Mouse (Mus musculus): ENCODE data around the gene Olfr985. TPM values are rescaled to one million over a fixed set of nuclear protein-coding genes. Genes with fewer than 3 reads are reported as not detected.

Olfr985 gene
- polyA plus RNA-seq (2016; fragmentation: Nextera tagmentation; extraction: Ambion mirVana): not detected in 2 replicates

DNA sequence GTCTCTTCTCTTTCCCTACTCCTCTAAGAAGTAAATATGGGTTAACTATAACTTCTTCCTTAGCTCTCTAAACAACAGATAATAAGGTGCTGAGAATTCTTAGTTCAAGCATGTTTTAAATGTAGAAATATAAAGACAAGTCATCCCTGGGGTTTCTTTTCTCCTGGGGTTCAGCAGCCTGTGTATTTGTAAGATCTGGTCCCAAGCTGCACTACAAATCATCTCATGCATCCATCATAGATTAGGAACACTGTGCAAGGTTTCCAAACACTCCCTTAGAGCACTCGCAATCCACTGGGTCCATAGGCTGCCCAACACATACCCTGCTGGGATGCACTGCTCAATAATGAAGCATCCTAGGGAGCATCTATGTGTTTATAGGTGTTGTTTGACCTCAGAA lies at the start of gene Olfr985:
Gene Olfr985 (minus strand): TSS at position 101 of the 400 bp plus-strand sequence.
- H3K27ac ChIP-seq: no peak within 1 kb of the TSS
- no peaks in the 10 kb centered on the region for H3K36me3 ChIP-seq (replicated peaks)
- WGBS: 88% methylated on average over 1 of the region's 1 CpGs

DNA sequence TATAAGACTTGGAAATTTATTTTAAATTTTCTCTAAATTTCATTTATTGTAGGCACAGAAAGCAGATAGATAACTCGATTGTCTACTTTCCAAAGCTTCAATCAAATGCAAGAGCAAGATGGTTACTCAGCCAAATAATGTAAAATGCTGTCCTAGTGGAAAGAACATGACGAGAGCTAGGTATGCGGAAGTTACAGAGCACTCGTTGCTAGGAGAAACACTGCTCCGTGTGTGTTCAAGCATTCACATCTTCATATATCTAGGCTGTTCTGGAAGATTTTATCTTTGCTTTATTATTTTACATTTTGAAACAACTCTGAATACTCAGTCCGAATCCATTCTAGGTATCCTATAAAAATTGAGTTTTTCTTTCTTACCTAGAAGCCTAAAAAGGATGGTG lies 47.0 kb upstream of the Olfr985 start:
- Histone ChIP-seq H3K27me3 (ENCODE audit: poor library complexity, severe bottlenecking) (no peaks in the 10 kb centered on the region), H3K4me1 (no peaks in the 10 kb centered on the region), H3K9me3 (no peaks in the 10 kb centered on the region), H3K4me3 (no peak overlapping the region), H3K27ac (no peak overlapping the region), H3K36me3 (replicated peaks) (no peaks in the 10 kb centered on the region)
- DNase-seq (ENCODE audit: extremely low spot score, low spot score): no peak
- 91% methylated on average over 6 of the region's 6 CpGs for WGBS

More for the DNA sequence above, at the start of gene Olfr985:
- DNase-seq (ENCODE audit: extremely low spot score, low spot score): no peak
- no peaks in the 10 kb centered on the region for H3K4me1 ChIP-seq
- H3K9me3 ChIP-seq: no peaks in the 10 kb centered on the region
- H3K27me3 ChIP-seq (ENCODE audit: poor library complexity, severe bottlenecking): no peaks in the 10 kb centered on the region
- H3K4me3 ChIP-seq: no peak within 1 kb of the TSS

DNA sequence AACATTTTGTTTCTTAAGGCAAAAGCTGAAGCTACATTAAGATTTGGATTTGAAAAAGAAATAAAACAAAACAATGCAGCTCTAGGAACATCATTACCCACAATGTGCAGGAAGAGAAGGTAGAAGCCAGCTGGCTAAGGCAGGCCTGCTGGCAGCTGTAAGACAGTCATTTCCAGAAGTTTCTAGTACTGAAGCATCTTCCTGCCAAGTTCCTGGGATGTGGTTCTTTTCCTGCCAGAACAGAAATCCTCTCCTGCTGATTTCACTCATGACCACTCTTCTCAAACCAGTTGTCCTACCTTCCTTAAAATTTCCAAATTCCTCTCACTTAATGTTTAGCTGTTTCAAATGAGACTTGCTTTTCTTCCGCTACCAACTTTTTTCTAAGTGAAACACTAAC lies 36.5 kb upstream of the Olfr985 start:
- H3K27ac ChIP-seq: no peak overlapping the region
- H3K9me3 ChIP-seq: no peaks in the 10 kb centered on the region
- H3K4me1 ChIP-seq: no peaks in the 10 kb centered on the region
- no peaks in the 10 kb centered on the region for H3K36me3 ChIP-seq (replicated peaks)
- no peaks in the 10 kb centered on the region for H3K27me3 ChIP-seq (ENCODE audit: poor library complexity, severe bottlenecking)
- 91% methylated on average over 1 of the region's 1 CpGs for WGBS
- no peak overlapping the region for H3K4me3 ChIP-seq
- no peak for DNase-seq (ENCODE audit: extremely low spot score, low spot score)

DNA sequence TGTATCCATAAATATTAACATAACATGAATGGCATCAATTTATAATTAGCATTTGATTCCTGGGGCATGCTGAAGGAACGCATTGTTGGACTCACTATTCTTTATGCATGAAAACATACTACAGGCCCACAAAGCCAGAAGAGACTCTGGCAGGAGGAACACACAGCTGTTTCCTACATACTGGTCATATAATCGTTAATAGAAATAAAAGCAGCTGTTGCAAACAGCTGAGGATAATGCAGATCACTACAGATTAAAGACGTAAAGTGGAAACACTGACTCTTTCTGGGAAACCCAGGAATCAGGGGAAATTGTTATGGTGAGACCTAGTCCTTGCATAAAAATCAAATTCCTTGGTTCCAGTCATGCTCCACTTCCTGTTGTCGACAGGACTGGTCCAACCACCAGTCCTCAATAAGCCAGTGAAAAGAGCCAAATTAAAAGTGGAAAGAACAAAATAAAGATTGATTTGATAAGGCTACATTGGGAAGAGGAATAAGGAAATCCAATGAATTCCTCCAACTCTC lies 25.2 kb upstream of the Olfr985 start:
- WGBS: 86% methylated on average over 4 of the region's 4 CpGs

DNA sequence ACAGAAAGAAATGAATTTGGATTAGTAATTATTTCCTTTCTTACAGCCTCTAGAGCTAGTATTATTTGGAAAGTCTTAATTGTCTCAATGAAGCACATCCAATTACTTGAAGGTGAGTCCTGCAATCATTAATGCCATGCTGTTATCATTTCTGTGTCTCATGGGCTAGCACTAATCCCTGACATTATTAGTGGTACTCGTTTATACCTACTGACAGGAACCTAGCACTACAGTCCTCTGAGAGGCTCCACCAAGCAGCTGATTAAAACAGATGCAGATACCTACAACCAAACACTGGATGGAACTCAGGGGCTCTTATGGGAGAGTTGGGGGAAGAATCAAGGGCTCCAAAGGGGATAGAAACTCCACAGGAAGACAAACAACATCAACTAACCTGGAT lies 11.6 kb upstream of the Olfr985 start:
- no peaks in the 10 kb centered on the region for H3K9me3 ChIP-seq
- DNase-seq (ENCODE audit: extremely low spot score, low spot score): no peak
- H3K27me3 ChIP-seq (ENCODE audit: poor library complexity, severe bottlenecking): no peaks in the 10 kb centered on the region
- no peaks in the 10 kb centered on the region for H3K4me1 ChIP-seq
- H3K27ac ChIP-seq: no peak overlapping the region
- 63% methylated on average over 1 of the region's 1 CpGs for WGBS
- no peak overlapping the region for H3K4me3 ChIP-seq
- H3K36me3 ChIP-seq (replicated peaks): no peaks in the 10 kb centered on the region

More for the DNA sequence above, 25.2 kb upstream of the Olfr985 start:
- Histone ChIP-seq H3K27me3 (ENCODE audit: poor library complexity, severe bottlenecking) (no peaks in the 10 kb centered on the region), H3K4me3 (no peak overlapping the region), H3K9me3 (no peaks in the 10 kb centered on the region), H3K4me1 (no peaks in the 10 kb centered on the region), H3K27ac (no peak overlapping the region), H3K36me3 (replicated peaks) (no peaks in the 10 kb centered on the region)
- DNase-seq (ENCODE audit: extremely low spot score, low spot score): no peak

DNA sequence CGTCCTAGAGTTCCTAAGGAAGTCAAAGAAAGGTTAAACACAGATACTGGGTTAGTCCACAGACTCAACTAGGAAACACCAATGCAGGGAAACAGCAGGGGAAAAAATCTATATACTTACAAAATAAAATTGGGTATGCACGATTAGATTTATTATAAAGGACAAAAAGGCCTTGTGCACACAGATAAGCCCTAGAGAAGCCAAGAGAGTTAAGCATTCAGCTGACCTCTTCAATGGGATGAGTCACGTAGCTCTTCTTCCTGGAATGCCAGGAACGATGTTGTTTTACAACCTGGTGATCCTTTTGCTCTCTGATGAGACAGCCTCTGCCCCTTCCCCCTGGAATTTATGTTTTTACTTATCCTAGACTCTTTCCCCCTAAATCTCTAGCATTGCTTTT lies 9.5 kb upstream of the Olfr985 start:
- WGBS: 81% methylated on average over 4 of the region's 4 CpGs
- H3K36me3 ChIP-seq (replicated peaks): no peaks in the 10 kb centered on the region

DNA sequence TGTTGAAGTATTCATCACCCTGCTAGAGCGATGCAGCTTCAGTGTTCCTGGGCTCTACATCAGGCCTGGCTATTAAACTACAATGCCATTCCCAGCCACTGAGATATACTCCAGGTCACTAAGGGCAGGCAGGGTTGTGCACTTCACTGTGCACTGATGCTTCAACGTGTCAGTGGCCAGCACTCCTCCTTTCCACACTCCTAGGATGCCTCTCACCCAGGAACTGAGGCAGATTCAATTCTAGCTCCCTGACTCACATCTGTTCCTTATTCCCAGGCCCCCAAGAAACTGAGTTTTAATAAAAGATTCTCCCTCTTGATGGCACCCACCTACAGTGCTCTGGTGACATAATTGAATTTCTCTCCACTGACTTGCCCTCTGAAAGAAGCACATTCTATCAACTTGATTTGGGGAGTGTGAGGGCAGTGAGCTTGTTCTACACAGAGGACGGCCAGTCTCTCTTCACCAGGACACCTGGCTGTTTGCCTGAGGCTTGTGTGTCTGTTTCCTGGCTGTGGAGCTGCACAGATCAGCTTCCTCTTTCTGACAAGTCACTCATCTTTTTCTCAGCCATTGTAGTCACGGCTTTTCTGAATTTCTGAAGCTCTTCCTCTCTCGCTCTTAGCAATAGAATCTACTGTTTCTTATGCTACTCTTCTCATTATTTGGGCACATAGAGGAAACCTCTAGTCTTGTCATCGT lies 7.2 kb upstream of the Olfr985 start:
- Histone ChIP-seq H3K27me3 (ENCODE audit: poor library complexity, severe bottlenecking) (no peaks in the 10 kb centered on the region), H3K4me1 (no peaks in the 10 kb centered on the region), H3K9me3 (no peaks in the 10 kb centered on the region), H3K36me3 (replicated peaks) (no peaks in the 10 kb centered on the region), H3K4me3 (no peak overlapping the region), H3K27ac (no peak overlapping the region)
- DNase-seq (ENCODE audit: extremely low spot score, low spot score): no peak
- 88% methylated on average over 6 of the region's 6 CpGs for WGBS

More for the DNA sequence above, 9.5 kb upstream of the Olfr985 start:
- Histone ChIP-seq H3K4me1 (no peaks in the 10 kb centered on the region), H3K27ac (no peak overlapping the region), H3K4me3 (no peak overlapping the region), H3K27me3 (ENCODE audit: poor library complexity, severe bottlenecking) (no peaks in the 10 kb centered on the region), H3K9me3 (no peaks in the 10 kb centered on the region)
- no peak for DNase-seq (ENCODE audit: extremely low spot score, low spot score)

DNA sequence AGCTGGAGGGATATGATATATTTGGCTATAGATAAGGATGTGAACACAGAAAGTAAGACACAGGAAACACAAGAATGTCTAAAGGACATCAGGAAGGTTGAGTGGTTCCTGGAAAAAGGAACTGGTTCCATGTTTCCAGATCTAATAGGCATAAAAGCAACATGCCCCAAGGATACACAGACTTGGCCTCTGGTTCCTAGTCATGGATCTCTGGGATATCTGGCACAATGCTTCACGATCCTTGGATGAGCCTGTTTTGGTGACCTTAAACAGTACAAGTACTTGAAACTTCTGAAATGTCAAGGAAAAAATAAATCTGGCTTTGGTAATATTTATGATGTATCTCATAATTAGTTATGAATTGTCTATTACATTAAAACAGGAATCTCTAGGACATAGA lies 572 bp upstream of the Olfr985 start:
- Histone ChIP-seq H3K4me3 (no peak overlapping the region), H3K9me3 (no peaks in the 10 kb centered on the region), H3K4me1 (no peaks in the 10 kb centered on the region), H3K36me3 (replicated peaks) (no peaks in the 10 kb centered on the region), H3K27ac (no peak overlapping the region), H3K27me3 (ENCODE audit: poor library complexity, severe bottlenecking) (no peaks in the 10 kb centered on the region)
- no peak for DNase-seq (ENCODE audit: extremely low spot score, low spot score)
- WGBS: 95% methylated on average over 1 of the region's 1 CpGs

DNA sequence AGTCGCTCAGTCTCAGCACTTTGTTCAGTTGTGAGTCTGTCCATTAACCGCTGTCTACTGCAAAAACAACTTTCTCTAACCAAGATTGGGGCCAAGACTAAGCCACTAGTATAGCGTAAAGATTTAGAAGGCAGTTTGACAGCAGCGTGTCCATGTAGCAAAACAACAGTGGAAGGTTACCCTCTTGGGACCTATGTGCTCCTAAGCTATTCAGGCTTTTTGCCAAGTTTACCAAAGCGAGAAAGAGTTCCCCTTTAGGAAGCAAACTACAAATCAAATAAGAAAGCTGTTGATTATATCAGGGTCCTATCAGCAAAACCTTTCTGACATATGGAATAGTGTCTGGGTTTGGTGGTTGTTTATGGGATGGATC lies 12.7 kb downstream of the Olfr985 start:
- no peaks in the 10 kb centered on the region for H3K27me3 ChIP-seq (ENCODE audit: poor library complexity, severe bottlenecking)
- 89% methylated on average over 5 of the region's 5 CpGs for WGBS
- H3K36me3 ChIP-seq (replicated peaks): no peaks in the 10 kb centered on the region
- H3K4me3 ChIP-seq: no peak overlapping the region
- no peak for DNase-seq (ENCODE audit: extremely low spot score, low spot score)
- H3K9me3 ChIP-seq: no peaks in the 10 kb centered on the region
- H3K27ac ChIP-seq: no peak overlapping the region
- no peaks in the 10 kb centered on the region for H3K4me1 ChIP-seq

DNA sequence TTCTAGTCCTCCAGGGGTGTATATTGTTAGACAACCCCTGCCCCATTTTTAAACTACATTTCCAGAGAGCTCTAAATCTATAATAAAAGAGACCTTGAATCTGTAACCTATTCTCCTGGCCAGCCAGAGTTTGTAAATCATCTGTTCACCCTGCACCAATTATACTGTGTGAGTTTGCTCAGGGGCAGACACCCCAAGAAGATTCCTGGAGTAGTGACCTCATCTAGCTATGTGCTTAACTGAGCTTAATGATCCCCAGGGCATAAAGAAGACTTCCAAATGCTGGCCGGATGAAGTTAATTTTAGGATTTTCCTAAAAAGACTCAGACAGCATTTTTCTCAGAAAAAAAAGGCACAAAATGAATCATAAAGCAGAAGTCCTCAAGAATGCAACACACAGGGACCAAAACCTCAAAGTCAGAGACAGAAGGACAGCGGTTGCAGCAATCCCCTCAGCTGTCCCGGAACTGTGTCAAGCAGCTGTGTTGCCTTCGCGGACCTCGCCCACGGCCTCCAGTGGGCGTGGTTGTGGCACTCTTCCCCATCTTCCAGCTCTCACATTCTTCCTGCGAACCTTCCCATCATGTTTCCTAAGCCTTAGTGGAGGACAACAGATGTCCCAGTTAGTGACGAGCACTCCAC lies 13.2 kb downstream of the Olfr985 start:
- Histone ChIP-seq H3K27ac (no peak overlapping the region), H3K36me3 (replicated peaks) (no peaks in the 10 kb centered on the region), H3K9me3 (no peaks in the 10 kb centered on the region), H3K4me3 (no peak overlapping the region), H3K4me1 (no peaks in the 10 kb centered on the region), H3K27me3 (ENCODE audit: poor library complexity, severe bottlenecking) (no peaks in the 10 kb centered on the region)
- no peak for DNase-seq (ENCODE audit: extremely low spot score, low spot score)
- 77% methylated on average over 10 of the region's 10 CpGs for WGBS

DNA sequence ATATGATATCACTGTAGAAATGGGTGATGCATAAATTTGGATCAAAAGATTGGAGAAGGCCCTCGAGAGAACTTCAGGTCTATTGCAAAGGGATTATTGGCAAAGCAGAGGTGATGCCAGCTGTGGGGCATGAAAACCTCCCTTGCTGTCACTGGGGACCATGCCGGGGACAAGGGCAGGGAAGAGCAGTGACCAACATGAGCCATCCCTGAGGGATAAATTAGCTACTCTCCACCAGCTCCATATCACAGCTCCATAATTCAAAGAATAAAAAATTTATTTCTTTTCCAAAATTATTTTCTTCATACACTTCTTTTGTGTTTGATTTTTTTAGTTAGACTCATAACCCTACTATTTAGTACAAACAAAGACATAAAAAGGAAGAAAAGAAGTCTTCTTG lies 15.9 kb downstream of the Olfr985 start, which contains the start of gene Olfr984:
Gene Olfr984 (minus strand): TSS at position 101 of the 400 bp plus-strand sequence.
- H3K36me3 ChIP-seq (replicated peaks): no peaks in the 10 kb centered on the region
- H3K9me3 ChIP-seq: no peaks in the 10 kb centered on the region
- WGBS: 79% methylated on average over 2 of the region's 2 CpGs
- H3K27ac ChIP-seq: no peak within 1 kb of the TSS
- no peaks in the 10 kb centered on the region for H3K4me1 ChIP-seq
- no peak within 1 kb of the TSS for H3K4me3 ChIP-seq
- H3K27me3 ChIP-seq (ENCODE audit: poor library complexity, severe bottlenecking): no peaks in the 10 kb centered on the region
- DNase-seq (ENCODE audit: extremely low spot score, low spot score): no peak

DNA sequence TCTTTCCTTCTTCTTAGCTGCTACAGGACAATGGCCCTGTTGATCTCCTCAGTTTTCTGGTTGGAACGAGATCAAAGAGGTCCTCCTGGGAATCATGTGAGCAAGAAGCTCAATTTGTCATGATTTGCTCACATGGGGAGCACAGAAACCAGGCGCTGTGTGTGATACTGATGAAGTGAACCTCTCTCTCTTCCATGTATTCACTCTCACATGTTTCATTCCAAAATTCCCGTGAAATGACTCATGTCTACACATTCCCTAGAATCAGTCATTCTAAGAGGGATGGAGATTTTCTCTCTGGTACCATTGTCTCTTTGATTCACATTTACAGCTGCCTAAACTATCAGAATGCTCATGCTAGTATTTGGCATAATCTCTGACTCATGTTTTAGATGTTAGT lies 35.2 kb downstream of the Olfr985 start:
- WGBS: 64% methylated on average over 3 of the region's 3 CpGs
- Histone ChIP-seq H3K27ac (no peak overlapping the region), H3K36me3 (replicated peaks) (no peaks in the 10 kb centered on the region), H3K4me3 (no peak overlapping the region), H3K9me3 (no peaks in the 10 kb centered on the region), H3K27me3 (ENCODE audit: poor library complexity, severe bottlenecking) (no peaks in the 10 kb centered on the region), H3K4me1 (no peaks in the 10 kb centered on the region)
- DNase-seq (ENCODE audit: extremely low spot score, low spot score): no peak

DNA sequence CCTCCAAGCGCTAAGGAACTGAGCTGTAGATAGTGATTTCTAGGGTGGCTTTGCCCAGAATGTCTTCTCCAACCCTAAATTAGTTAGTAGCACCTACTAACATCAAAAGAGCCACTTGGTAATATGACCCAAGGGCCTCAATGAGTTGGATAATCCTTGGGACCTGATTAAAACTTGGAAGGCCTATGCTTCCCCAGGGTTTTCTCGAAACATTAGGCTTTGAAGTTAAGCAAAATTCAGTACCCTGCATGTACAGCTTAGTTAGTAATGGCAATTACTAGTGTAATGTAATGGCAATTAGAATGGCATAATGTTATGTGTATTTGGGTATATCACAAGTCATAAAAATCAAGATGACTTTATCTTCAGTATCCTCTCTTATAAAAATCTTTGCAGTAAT lies 36.5 kb downstream of the Olfr985 start, which contains the start of gene Olfr983:
Gene Olfr983 (minus strand): TSS at position 101 of the 400 bp plus-strand sequence.
- no peak for DNase-seq (ENCODE audit: extremely low spot score, low spot score)
- Histone ChIP-seq H3K4me1 (no peaks in the 10 kb centered on the region), H3K4me3 (no peak within 1 kb of the TSS), H3K9me3 (no peaks in the 10 kb centered on the region), H3K36me3 (replicated peaks) (no peaks in the 10 kb centered on the region), H3K27ac (no peak within 1 kb of the TSS), H3K27me3 (ENCODE audit: poor library complexity, severe bottlenecking) (no peaks in the 10 kb centered on the region)
- WGBS: 85% methylated on average over 2 of the region's 2 CpGs
